In genomic region chr13:36726551-36726950, GRCm38 (mm10) we compare ENCODE assay signal across 9 mouse cellular contexts. TPM values are rescaled to one million over a fixed set of nuclear protein-coding genes. Genes with fewer than 3 reads are reported as not detected.
DNase-seq lines count a peak whose midpoint lies in the region; ATAC-seq lines count a peak whose summit lies in the region.
"Had no signal": no experiment of that assay in that cellular context is flagged by ENCODE, and none has a peak within 500 bp of the region (broad histone marks: within the 10 kb centered on the region; RNA-seq: fewer than 3 reads in every experiment).

No protein-coding gene starts in this region.

- H3K27ac ChIP-seq in liver, embryonic 11.5 days (ENCODE audit: low read depth, low read length): no peak overlapping the region
- H3K27ac ChIP-seq in forebrain, embryonic 10.5 days: peak overlapping the region; percentile 82
- no peak overlapping the region for H3K27ac ChIP-seq in limb, embryonic 11.5 days (replicated peaks; ENCODE audit: low read depth, low read length)
- H3K27ac ChIP-seq: liver, embryonic 14.5 days had no signal

- no peaks in the 10 kb centered on the region for H3K9me3 ChIP-seq in liver, embryonic 11.5 days (ENCODE audit: control insufficient read depth, low read length)
- no peaks in the 10 kb centered on the region for H3K9me3 ChIP-seq in forebrain, embryonic 10.5 days
- no peaks in the 10 kb centered on the region for H3K9me3 ChIP-seq in limb, embryonic 11.5 days (ENCODE audit: control insufficient read depth, low read length)

- no peaks in the 10 kb centered on the region for H3K36me3 ChIP-seq in liver, embryonic 11.5 days (ENCODE audit: control insufficient read depth, insufficient read depth, low read length)
- H3K36me3 ChIP-seq in forebrain, embryonic 10.5 days (replicated peaks): no peaks in the 10 kb centered on the region
- no peaks in the 10 kb centered on the region for H3K36me3 ChIP-seq in limb, embryonic 11.5 days (ENCODE audit: control insufficient read depth, insufficient read depth, low read length)

- H3K4me1 ChIP-seq in liver, embryonic 11.5 days (replicated peaks; ENCODE audit: control insufficient read depth, insufficient read depth, low read length): peaks cover 4% of the 10 kb centered on the region; the same call in 1 of the 2 replicates
- H3K4me1 ChIP-seq in forebrain, embryonic 10.5 days: peaks cover 68% of the 10 kb centered on the region
- H3K4me1 ChIP-seq in limb, embryonic 11.5 days (ENCODE audit: control insufficient read depth, insufficient read depth, low read length): peaks cover 14% of the 10 kb centered on the region

- no peak overlapping the region; the same call in 1 of the 2 replicates for H3K4me3 ChIP-seq in liver, embryonic 11.5 days (ENCODE audit: low read depth, low read length)
- peak overlapping the region; percentile 54 for H3K4me3 ChIP-seq in forebrain, embryonic 10.5 days
- peak overlapping the region; percentile 39 for H3K4me3 ChIP-seq in limb, embryonic 11.5 days (ENCODE audit: low read depth, low read length)

- DNase-seq in liver, embryonic 11.5 days (ENCODE audit: low spot score): no peak
- DNase-seq in liver (no peak), adipocyte (ENCODE audit: low spot score) (no peak)
- DNase-seq in cerebellum, adult 8-10 months: peak; percentile 63
- no peak for DNase-seq in forebrain, embryonic 10.5 days (ENCODE audit: extremely low spot score, low spot score)
- DNase-seq in limb, embryonic 11.5 days (ENCODE audit: low spot score): peak; percentile 68
- peak; percentile 33 for DNase-seq in right cerebral cortex, postnatal 25 days
- DNase-seq in kidney, postnatal 36 days: no peak

- H3K9ac ChIP-seq in liver, embryonic 11.5 days (ENCODE audit: low read depth, low read length): no peak overlapping the region
- H3K9ac ChIP-seq in limb, embryonic 11.5 days (ENCODE audit: low read length): no peak overlapping the region; the same call in 1 of the 2 replicates
- H3K9ac ChIP-seq: liver, embryonic 14.5 days had no signal

- H3K27me3 ChIP-seq in liver, embryonic 11.5 days (replicated peaks; ENCODE audit: control insufficient read depth, insufficient read depth, low read length): peaks cover 96% of the 10 kb centered on the region
- peaks cover 100% of the 10 kb centered on the region for H3K27me3 ChIP-seq in forebrain, embryonic 10.5 days (ENCODE audit: poor library complexity, severe bottlenecking)
- peaks cover 71% of the 10 kb centered on the region for H3K27me3 ChIP-seq in limb, embryonic 11.5 days (ENCODE audit: control insufficient read depth, insufficient read depth, low read length)

- peak overlapping the region; percentile 56 for H3K4me2 ChIP-seq in liver, embryonic 11.5 days
- H3K4me2 ChIP-seq in limb, embryonic 11.5 days (ENCODE audit: low read depth, severe bottlenecking): peak overlapping the region; percentile 72

- no peak for ATAC-seq in liver, embryonic 11.5 days (replicated peaks; ENCODE audit: low FRiP score)
- no peak for ATAC-seq in limb, embryonic 11.5 days (ENCODE audit: insufficient number of reproducible peaks, low FRiP score, low TSS enrichment, low read depth)

- under 1% methylated on average over 24 of the region's 24 CpGs for WGBS in liver, embryonic 11.5 days
- under 1% methylated on average over 24 of the region's 24 CpGs for WGBS in forebrain, embryonic 10.5 days
- under 1% methylated on average over 24 of the region's 24 CpGs for WGBS in limb, embryonic 11.5 days

RNA-seq across cellular contexts. Expression of gene Nrn1, which starts 8.4 kb away (rescaled TPM):
- 6.4 and 6.9 TPM in 2 replicates for polyA plus RNA-seq in liver, embryonic 11.5 days (2014; fragmentation: Nextera tagmentation; extraction: Ambion mirVana)
- 6.9 and 10.4 TPM in 2 replicates for polyA plus RNA-seq in forebrain, embryonic 10.5 days (2016; fragmentation: Nextera tagmentation; extraction: Ambion mirVana)
- 1.8 and 2.1 TPM in 2 replicates for polyA plus RNA-seq in limb, embryonic 11.5 days (2014; fragmentation: Nextera tagmentation; extraction: Ambion mirVana)

Comparison
In these comparisons a context has a peak if more than half of its experiments do, and no peak if none do; other contexts are left out.
1. DNase-seq: peak in cerebellum, adult 8-10 months (single experiment), limb, embryonic 11.5 days (single experiment) and right cerebral cortex, postnatal 25 days (single experiment); none in liver, embryonic 11.5 days (single experiment), liver (single experiment), forebrain, embryonic 10.5 days (single experiment), adipocyte (single experiment) and kidney, postnatal 36 days (0 of 2).